Mouse (Mus musculus) lung, adult 18-20 months (tissue): ENCODE data around the gene Abca13.
A peak's percentile ranks its signal among the peaks of the same experiment; 100 is the strongest.
"Not testable (repeated sequence)": the region's sequence is repeated elsewhere in the genome, so short reads cannot be mapped to it uniquely, and the experiment has no call there.

Experiments used
- DNase-seq, 2 experiments: peaks; one replicate each; pipeline ENCODE4 v3.0.0; 2022; ENCODE audit warnings: mixed read lengths in 2 of 2

Gene Abca13

DNA sequence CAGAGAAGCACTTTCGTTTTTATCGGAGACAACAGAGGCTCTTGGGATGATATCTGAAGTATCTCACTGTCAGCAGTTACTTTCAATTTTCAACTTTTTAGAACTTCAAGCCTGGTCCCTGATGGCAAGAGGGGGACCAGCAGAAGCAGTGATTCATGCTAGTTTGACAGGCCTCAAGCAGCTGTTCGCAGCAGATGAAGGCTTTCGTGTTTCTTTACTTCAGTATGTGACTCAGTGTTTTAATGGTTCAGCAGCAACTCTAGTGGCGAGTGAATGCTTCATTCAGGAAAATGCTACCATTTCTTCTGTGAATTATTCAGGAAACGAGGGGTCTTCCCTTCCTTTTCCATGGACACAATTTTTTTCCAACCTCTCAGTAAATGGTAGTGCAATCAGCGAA, 99.4 kb downstream of the Abca13 start:
- no peak for DNase-seq

GRCm38 (mm10) chr11:9299615-9300014, 107.9 kb downstream of the Abca13 start:
- no peak for DNase-seq

GRCm38 (mm10) chr11:9305450-9305849, 113.7 kb downstream of the Abca13 start:
- no peak for DNase-seq

DNA sequence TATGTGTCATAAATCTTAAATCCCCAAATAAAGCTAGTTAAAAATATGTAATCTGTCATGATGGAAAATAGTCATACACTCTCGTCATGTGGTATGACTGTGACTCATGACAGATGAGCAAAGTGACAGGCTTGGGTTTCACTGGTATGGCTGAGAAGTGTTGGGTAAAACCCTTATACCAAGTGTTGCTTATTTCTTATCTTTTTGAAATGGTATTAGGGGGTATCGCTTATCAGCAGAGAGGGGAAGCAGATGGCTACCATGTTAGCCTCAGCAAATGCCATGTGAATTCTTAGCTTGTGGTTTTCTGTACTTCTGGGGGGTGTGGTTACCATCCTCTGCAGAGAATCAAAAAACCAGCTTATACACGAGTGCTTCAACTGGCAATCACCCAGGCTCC, 124.8 kb downstream of the Abca13 start:
- no peak for DNase-seq

DNA sequence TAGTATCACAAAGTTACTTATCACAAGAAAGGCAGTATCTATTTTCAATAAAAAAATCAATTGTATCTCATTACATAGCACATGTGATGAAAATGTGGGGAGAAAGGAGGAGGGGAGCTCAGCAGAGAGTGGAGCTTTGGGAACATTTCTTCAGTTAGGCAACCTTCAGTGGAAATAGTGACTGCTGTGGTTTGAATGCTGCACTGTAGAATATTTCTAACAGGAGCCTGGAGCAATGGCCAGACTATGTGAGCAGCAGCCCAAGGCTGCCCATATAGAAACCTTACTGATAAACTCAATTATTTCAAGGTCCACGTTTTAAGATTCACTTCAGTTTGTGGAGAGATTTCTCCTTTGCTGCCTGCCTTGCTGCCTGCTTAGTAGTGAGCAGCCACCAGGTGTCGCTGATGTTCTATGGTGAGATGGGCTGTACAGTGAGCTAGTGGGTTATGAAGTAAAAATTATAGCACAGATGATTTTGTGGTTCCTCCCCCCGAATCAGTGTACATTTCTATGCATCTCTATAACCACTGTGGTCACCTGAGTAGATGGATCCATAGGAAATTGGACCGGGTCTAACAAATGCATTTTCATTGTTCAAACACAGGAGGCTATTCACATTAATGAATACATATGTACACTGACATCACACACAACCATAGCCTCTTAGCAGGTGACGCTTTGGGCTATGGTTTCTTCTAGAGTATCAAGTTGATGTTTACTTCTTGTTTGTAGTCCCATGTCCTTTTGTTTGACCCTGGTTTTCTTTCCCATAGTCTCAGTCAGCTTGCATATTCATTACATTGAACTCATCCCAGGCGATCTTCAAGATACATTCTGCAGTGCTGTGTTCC, 125.6 kb downstream of the Abca13 start:
- DNase-seq = peak; percentile 17 to 36

GRCm38 (mm10) chr11:9338151-9338550, 146.4 kb downstream of the Abca13 start:
- DNase-seq = no peak

GRCm38 (mm10) chr11:9347724-9348123, 156.0 kb downstream of the Abca13 start:
- no peak for DNase-seq

- DNase-seq = peak in 1 of 2 experiments; percentile 3
Measured at GRCm38 (mm10) chr11:9373160-9373559, 181.4 kb downstream of the Abca13 start.

DNA sequence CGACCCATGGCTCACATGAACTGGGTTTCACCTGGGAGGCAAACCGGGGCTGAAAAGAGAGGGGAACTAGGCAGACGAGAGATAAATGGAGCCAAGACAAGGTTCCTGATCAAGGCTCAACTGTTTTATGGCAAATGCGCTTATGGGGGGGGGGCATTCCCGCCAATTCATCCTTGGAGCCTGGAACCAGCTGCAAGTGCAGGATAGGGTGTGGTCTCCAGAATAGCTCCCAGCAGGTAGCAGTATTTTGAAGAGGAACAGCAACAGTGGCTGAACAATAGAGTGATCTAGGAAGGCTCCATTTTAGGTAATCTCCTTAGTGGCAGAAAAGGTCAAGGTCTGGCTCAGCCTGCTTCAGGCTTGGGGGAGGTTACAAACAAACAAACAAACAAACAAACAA, 182.7 kb downstream of the Abca13 start:
- DNase-seq = not testable (repeated sequence)

- no peak for DNase-seq
Measured at GRCm38 (mm10) chr11:9388520-9388919, 196.8 kb downstream of the Abca13 start.

DNA sequence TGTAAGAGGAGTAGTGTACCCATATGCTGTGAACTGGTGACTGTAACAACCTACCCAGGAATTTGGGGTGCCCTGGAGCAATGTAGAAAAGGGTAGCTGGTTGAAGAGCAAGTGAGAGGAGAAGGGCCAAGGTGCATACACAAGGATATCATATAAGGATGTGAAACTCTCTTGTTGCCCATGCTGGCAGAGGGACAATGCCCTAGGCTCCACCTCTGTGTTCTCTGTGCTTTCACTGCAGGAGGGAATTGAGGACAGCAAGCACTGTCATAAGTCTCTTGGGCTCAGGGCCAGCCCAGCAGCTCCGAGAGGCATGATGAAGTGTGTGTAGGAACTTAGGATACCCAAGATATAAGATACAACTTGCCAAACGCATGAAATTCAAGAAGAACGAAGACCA, 225.2 kb downstream of the Abca13 start:
- no peak for DNase-seq

- no peak for DNase-seq
Measured at GRCm38 (mm10) chr11:9420205-9420604, 228.5 kb downstream of the Abca13 start.

DNA sequence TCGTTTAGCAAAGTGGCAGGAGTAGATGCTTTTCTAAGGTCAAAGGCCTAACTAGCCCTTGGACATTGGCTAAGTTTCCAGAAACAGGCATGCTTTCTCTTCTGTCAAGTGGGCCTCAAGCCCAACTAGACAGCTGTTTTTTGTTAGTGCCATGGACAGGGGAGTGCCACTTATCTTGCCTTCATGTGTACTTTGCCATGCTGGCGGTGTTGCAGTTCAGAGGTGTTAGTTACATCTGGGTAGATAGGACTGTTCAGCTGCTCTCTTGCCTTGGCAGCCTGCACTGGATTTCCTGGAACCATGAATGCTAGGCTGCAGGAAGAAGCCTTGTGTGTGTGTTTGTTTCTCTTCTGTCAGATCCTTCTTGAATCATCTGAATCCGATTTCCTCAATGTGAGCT, 235.7 kb downstream of the Abca13 start:
- DNase-seq = no peak

GRCm38 (mm10) chr11:9432807-9433206, 241.1 kb downstream of the Abca13 start:
- DNase-seq = no peak

DNA sequence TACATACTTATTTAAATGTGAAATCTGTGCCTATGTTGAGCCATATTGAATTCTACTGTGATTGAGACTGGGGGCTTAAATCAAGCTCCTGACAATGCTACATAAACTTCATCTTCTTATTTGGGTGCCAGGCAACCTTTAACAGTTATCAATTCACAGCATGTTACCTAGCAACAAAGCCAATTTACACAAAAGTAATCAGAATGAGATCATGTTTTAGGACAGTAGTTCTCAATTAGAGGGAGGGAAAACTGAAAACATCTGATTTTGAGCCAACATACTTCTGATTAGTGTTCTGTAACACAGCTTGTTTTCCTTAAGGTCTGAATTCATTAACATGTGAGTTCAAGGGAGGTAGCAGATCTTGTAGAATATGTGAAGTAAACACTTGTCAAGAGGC, 244.9 kb downstream of the Abca13 start:
- no peak for DNase-seq

DNA sequence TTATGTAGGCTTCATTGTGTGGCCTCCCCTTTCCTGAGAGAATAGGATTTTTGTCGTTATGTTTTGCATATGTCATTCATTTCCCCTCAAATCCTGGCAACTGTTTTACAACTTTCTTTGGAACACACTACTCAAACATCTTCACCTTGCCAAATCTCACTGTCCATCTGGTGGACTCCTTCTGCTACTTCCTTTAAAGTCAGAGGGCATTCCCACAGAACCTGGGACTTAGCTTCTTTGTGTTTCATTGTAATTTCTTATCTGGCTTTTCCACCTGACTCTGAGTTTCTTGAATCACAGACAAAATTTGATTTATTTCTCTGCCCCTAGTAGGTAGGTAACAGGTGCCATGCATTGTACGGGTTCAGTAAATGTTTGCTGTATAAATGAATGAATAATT, 248.0 kb downstream of the Abca13 start:
- DNase-seq = no peak

DNA sequence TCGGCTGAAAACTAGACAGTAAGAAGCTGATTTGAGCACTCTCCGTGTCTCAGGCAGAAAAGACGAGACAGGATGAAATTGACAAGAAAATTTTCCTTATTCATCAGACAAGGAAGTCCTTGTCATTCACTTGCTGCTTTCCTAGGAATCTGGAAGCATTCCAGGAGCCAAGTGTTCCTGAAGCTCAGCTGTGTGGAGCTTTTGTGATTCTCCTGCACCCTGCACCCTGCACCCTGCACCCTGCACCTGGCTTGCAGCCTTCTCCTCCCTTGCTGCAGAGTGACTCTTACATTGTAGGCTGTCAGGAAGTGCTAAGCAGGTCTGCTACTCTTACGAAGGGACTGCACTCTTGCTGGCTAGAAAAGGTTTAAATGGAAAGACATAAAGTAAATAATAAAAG, 249.4 kb downstream of the Abca13 start:
- no peak for DNase-seq

DNA sequence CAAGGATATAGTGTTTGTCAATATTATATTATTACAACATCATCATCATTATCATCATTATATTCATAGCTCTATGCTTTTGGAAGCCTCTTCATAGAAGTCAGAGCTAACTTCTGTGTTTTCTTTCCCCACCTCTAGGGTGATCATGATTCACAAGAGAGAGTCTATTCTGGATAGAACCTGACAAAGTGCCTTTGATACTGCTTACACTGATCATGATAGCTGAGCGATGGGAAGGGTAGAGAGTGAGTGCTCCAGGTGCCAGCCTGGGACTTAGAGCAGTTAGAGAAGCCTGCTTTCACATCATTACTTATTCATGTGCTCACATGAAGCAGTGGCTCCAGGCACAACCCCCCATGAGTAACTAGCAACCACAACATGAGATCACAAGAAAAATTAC, 280.7 kb downstream of the Abca13 start:
- no peak for DNase-seq

GRCm38 (mm10) chr11:9481511-9481910, 289.8 kb downstream of the Abca13 start:
- DNase-seq = peak; percentile 4 to 12

DNA sequence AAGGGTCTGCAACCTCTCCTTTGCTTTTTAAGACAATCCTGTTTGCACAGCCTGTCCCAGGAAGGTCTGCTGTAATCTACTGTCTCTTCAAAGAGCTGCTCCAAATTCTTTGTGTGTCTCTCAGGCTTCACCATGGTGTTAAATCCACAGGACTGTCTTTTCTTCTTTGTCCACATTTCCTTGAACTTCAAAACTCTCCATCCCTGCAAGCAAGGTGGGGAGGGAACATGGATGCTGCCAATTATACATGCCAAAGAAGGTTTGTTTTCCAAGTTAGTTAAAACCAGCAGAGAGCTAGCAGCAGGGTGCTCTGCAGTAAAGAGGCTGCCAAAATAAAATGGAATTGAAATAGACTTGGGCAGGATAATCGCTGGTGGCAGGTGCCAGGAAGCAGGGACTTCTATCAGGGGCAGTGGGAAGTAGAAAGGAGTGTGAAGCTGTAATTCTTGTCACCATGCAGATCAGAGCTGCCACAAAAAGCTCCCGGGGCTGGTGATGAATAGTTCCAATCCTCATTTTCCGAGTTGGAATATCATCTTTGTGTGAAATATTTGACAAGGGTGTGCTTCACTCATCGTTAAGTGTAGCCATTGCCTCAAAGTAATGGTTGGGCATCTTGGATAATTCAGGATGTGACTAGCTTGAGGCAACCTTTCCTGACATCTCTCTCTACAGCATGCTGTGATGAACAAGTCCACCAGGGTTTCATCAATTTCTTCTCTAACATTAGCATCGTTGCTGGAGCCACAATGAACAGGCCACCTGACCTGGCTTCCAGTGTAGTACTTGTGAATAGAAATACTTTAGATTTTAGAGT, 308.8 kb downstream of the Abca13 start:
- no peak for DNase-seq

GRCm38 (mm10) chr11:9514966-9515365, 323.2 kb downstream of the Abca13 start:
- DNase-seq = not testable (repeated sequence)

GRCm38 (mm10) chr11:9528556-9528955, 336.8 kb downstream of the Abca13 start:
- DNase-seq = no peak

GRCm38 (mm10) chr11:9531715-9532114, 340.0 kb downstream of the Abca13 start:
- DNase-seq = peak; percentile 3 to 10

DNA sequence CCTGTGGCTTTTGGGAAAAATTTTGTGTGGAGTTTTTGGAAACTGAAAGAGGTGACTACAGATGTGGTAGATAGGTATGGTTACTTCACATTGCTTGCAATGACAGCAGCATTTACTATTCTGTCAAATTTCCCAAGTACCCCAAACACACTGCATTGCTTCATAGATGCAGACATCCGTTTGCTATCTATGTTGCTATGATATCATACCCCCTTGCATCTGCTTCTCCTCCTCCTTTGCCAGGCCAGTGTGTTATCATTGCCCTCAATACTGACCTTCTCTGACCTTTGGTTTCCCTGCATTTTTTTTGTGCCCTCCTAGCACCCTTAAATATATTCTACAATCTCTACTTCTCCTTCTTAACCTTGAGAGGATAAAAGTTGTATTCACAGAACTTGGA, 341.4 kb downstream of the Abca13 start:
- DNase-seq = no peak
